Mouse (Mus musculus) cortical plate, adult 2 months (tissue): ENCODE data around the gene Scgn.

Source experiments
- CTCF ChIP-seq: fragments of 200-500 bp; IDR thresholded peaks from 2 replicates; pipeline ENCODE4 v1.5.1; 2011; ENCODE audit warnings: mild to moderate bottlenecking, control low read depth, low read length; ENCODE audit not compliant: insufficient read depth; ENCODE audit errors: extremely low read depth
- POLR2A ChIP-seq: fragments of 200-500 bp; IDR thresholded peaks from 2 replicates; pipeline ENCODE4 v1.6.1; 2011; ENCODE audit warnings: mild to moderate bottlenecking, low read length, control low read depth; ENCODE audit not compliant: insufficient read depth; ENCODE audit errors: extremely low read depth

GRCm38 (mm10) chr13:23994756-23995155 lies 3.7 kb upstream of the Scgn start:
- TF ChIP-seq CTCF (no peak), POLR2A (no peak)
